Mouse (Mus musculus): ENCODE results near the gene Gpr15.

DNA sequence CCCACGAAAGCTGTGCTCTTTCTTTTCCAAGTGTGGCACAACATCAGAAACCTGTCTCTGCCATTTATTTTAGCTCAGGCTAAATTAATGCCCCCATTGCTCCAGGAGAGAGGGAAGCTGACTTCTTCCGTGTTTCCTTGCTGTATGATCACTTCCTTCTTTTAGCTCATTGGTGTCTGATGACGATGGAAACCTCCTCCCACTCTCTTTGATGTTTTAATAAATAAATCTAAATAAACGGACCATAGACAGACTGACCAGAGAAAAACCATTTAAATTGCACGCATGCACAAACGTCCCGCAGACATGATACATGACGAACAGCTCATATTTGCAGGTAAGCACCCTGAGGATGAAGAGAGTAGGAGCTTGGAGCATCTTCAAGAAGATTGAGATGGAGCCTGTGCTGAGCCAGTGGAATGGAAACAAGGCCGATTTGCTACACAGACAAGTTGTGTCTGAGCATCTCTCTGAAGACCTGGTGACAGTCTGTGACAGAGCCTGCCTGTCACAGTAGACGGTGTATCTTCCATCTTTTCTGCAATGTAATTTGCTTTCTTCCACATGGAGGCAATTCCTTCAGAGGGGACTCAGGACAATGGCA is 16.4 kb downstream of the Gpr15 start:
- TF ChIP-seq EP300 (IDR thresholded peaks at IDR 0.05; ENCODE audit: insufficient read depth, low read depth, low read length) (no peak), CTCF (IDR thresholded peaks at IDR 0.05; ENCODE audit: low read depth, low read length) (no peak), POLR2A (IDR thresholded peaks at IDR 0.05; ENCODE audit: insufficient read depth, low read length) (no peak)

All from ES-Bruce4 (cell line).